Mouse (Mus musculus): ENCODE results near the gene H2-D1.
"Not testable (repeated sequence)": the region's sequence is repeated elsewhere in the genome, so short reads cannot be mapped to it uniquely, and the experiment has no call there.

- not testable (repeated sequence) for TF ChIP-seq POLR2A (IDR thresholded peaks at IDR 0.05; ENCODE audit: insufficient read length, low read depth); E2F4 (IDR thresholded peaks at IDR 0.05; ENCODE audit: insufficient read depth); MYOD1 (IDR thresholded peaks at IDR 0.05; ENCODE audit: control insufficient read depth in 1 of 3, insufficient read length in 2 of 3, low read depth in 2 of 3); MAX (IDR thresholded peaks at IDR 0.05; ENCODE audit: low read depth); MYOG (IDR thresholded peaks at IDR 0.05; ENCODE audit: control insufficient read depth in 1 of 3, insufficient read depth in 1 of 3, insufficient read length in 2 of 3, low read depth in 2 of 3); SRF (IDR thresholded peaks at IDR 0.05; ENCODE audit: control insufficient read depth, insufficient read length, low read depth); REST (IDR thresholded peaks at IDR 0.05; ENCODE audit: insufficient read depth, insufficient read length); CEBPB (IDR thresholded peaks at IDR 0.05; ENCODE audit: insufficient read depth, poor library complexity, severe bottlenecking); POLR2AphosphoS2 (IDR thresholded peaks at IDR 0.05; ENCODE audit: insufficient read length, low read depth)
Measured at GRCm38 (mm10) chr17:35304921-35305320, 42.4 kb downstream of the H2-D1 start.

All from myocyte (in vitro differentiated cells).